Mouse (Mus musculus) embryonic facial prominence, embryonic 13.5 days (tissue): Measurements from ENCODE around the gene Tex21. TPM values are rescaled to one million over a fixed set of nuclear protein-coding genes. Genes with fewer than 3 reads are reported as not detected.

Source experiments
- ATAC-seq: fragments of 200-750 bp; cut with Nextera tagmentation; 2 replicates; pipeline ENCODE4 v1.8.0; 2017; ENCODE audit warnings: low read depth; ENCODE audit not compliant: insufficient number of reproducible peaks, insufficient read depth, low FRiP score, low TSS enrichment
- H3K27ac ChIP-seq: fragments of 300-500 bp; sonication (generic); 2 replicates; pipeline ENCODE4 v1.5.1; 2015; ENCODE audit warnings: moderate library complexity, mild to moderate bottlenecking, inconsistent platforms
- H3K27me3 ChIP-seq: fragments of 300-500 bp; sonication (generic); 2 replicates; pipeline ENCODE4 v1.6.1; 2015; ENCODE audit warnings: mild to moderate bottlenecking, inconsistent platforms
- H3K36me3 ChIP-seq: fragments of 300-500 bp; sonication (generic); 2 replicates; pipeline ENCODE4 v1.6.1; 2015; ENCODE audit warnings: mild to moderate bottlenecking, inconsistent platforms
- H3K4me1 ChIP-seq: fragments of 300-500 bp; sonication (generic); 2 replicates; pipeline ENCODE4 v1.6.1; 2015; ENCODE audit warnings: inconsistent platforms
- H3K4me2 ChIP-seq: fragments of 300-500 bp; sonication (generic); 2 replicates; pipeline ENCODE4 v1.6.1; 2015; ENCODE audit warnings: moderate library complexity, mild to moderate bottlenecking, inconsistent platforms
- H3K4me3 ChIP-seq: fragments of 300-500 bp; sonication (generic); 2 replicates; pipeline ENCODE4 v1.5.1; 2015; ENCODE audit warnings: mild to moderate bottlenecking, inconsistent platforms
- H3K9ac ChIP-seq: fragments of 300-500 bp; sonication (generic); 2 replicates; pipeline ENCODE4 v1.6.1; 2015; ENCODE audit warnings: mild to moderate bottlenecking, inconsistent platforms
- H3K9me3 ChIP-seq: fragments of 300-500 bp; sonication (generic); 2 replicates; pipeline ENCODE4 v1.6.1; 2016; ENCODE audit warnings: inconsistent platforms
- WGBS: fragments of 180-500 bp; shearing (Covaris S2); methylation state at CpG from one replicate; pipeline ENCODE4 v1.1.7; 2015; ENCODE audit warnings: mixed read lengths; 5-methylcytosine and 5-hydroxymethylcytosine counted together
- polyA plus RNA-seq: library from polyadenylated mRNA; unstranded; fragments of >200 nt; fragmentation: Nextera tagmentation; extraction: Ambion mirVana; gene quantifications from 2 replicates; pipeline ENCODE4 v1.2.1, GENCODE M21; 2015

Tex21 gene
- polyA plus RNA-seq, result 0.12 TPM in 1 of 2 replicates, not detected in the other

DNA sequence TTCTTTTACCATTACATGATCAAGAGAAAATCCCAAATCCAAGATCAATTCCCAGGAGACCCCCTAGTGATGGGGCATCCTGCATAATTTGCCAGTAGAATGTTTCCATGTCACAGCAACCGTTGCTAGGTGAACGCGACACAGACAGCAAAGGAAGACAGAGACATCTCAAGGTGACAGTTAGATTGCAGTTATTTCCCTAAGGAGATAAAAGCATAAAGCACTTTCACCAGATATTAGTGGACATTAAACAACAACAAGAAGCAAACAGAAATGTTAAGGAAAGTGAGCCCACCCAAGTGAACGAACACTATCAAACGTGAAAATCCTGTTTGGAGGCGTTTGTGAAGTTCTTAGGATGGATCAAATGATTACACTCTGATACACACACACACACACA lies at the start of gene Tex21:
TSS of gene Tex21 (minus strand) at position 101 of the 400 bp plus-strand sequence.
- Histone ChIP-seq H3K9me3 (no peaks in the 10 kb centered on the region), H3K4me3 (no peak within 1 kb of the TSS), H3K4me1 (no peaks in the 10 kb centered on the region), H3K9ac (no peak within 1 kb of the TSS), H3K27me3 (no peaks in the 10 kb centered on the region), H3K27ac (no peak within 1 kb of the TSS), H3K4me2 (no peak within 1 kb of the TSS), H3K36me3 (no peaks in the 10 kb centered on the region)
- no peak for ATAC-seq
- WGBS, result 80% methylated on average over 6 of the region's 6 CpGs

DNA sequence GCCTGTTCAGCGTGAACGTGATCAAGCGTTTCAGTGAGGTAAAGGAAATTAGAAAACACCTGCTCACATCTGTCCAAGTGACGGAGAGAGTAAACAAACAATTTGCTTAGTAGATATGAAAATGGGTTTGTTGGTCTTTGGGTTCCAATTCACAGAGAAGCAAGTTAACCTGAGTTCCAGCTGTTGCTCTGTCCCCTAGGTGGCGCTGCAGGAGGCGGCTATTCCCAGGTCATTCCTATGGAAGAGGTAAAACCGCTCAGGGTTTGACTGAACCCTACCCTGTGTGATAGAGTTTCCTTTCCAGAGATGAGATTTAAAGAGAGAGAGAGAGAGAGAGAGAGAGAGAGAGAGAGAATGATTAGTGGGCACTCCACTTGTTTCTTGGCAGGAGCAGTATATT lies 46.6 kb upstream of the Tex21 start:
- H3K27ac ChIP-seq, result no peak overlapping the region
- H3K4me2 ChIP-seq, result no peak overlapping the region
- H3K9ac ChIP-seq, result no peak overlapping the region
- no peaks in the 10 kb centered on the region for H3K9me3 ChIP-seq
- H3K4me1 ChIP-seq, result no peaks in the 10 kb centered on the region
- ATAC-seq, result no peak
- H3K36me3 ChIP-seq, result peaks cover 87% of the 10 kb centered on the region
- no peak overlapping the region for H3K4me3 ChIP-seq
- H3K27me3 ChIP-seq, result no peaks in the 10 kb centered on the region
- WGBS, result 58% methylated on average over 7 of the region's 7 CpGs

DNA sequence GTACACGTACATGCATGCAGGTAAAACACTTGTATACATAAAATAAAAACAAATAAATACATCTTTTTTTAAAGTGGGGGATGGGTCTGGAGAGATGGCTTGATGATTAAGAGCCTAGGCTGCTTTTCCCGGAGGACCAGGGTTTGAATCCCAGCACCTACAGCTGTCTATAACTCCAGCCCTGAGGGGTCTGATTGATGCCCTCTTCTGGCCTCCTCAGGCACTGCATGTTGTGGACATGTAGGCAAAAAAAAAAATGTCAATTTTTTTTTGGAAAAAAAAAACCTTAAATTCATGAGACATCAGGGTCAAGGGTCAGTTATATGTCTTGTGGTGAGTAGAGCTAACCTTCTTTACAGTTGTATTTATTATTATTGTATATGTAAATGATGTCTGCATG lies 43.7 kb upstream of the Tex21 start:
- 94% methylated on average over 2 of the region's 2 CpGs for WGBS
- Histone ChIP-seq H3K36me3 (peaks cover 83% of the 10 kb centered on the region), H3K4me3 (no peak overlapping the region), H3K27me3 (no peaks in the 10 kb centered on the region), H3K9ac (no peak overlapping the region), H3K4me2 (no peak overlapping the region), H3K4me1 (no peaks in the 10 kb centered on the region), H3K9me3 (no peaks in the 10 kb centered on the region), H3K27ac (no peak overlapping the region)
- ATAC-seq, result no peak

DNA sequence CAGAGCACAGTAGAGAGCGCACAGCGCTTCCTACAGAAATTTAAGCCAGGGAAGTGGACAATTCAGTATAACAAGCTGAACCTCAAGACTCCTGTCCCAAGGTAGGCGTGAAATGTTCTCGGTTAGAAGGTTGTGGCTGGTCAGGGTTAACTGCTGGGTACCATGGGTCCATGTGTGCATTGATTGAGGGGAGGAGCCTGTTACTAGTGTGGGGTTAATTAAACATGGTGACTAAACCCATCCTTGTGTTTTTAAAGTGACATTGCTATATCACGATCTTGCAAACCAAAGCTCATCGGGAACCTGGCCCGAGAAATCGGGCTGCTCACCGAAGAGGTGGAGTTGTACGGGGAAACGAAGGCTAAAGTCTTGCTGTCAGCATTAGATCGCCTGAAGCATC lies 42.9 kb upstream of the Tex21 start:
- no peaks in the 10 kb centered on the region for H3K9me3 ChIP-seq
- H3K9ac ChIP-seq, result no peak overlapping the region
- H3K36me3 ChIP-seq, result peaks cover 76% of the 10 kb centered on the region
- no peak overlapping the region for H3K27ac ChIP-seq
- WGBS, result 92% methylated on average over 12 of the region's 12 CpGs
- ATAC-seq, result no peak
- H3K4me2 ChIP-seq, result no peak overlapping the region
- H3K27me3 ChIP-seq, result no peaks in the 10 kb centered on the region
- H3K4me3 ChIP-seq, result no peak overlapping the region
- no peaks in the 10 kb centered on the region for H3K4me1 ChIP-seq

DNA sequence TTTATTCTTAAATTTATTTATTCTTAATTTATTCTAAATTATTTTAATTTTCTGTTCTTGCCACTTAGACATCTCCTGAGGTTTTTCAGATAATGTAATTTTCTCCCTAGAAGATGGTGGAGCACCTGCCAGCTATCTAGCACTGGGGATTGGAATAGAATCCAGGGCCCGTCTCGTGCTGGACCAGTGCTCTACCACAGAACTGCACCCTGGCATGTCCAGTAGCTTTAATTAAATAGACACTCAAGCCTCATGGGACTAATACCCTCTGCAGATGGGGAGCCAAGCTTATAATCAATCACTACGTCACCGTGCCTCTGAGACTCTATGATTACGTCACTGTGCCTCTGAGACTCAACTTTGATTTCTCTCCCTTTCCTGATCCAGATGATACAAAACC lies 41.9 kb upstream of the Tex21 start:
- H3K9me3 ChIP-seq, result no peaks in the 10 kb centered on the region
- H3K27ac ChIP-seq, result no peak overlapping the region
- H3K4me1 ChIP-seq, result no peaks in the 10 kb centered on the region
- no peaks in the 10 kb centered on the region for H3K27me3 ChIP-seq
- WGBS, result 94% methylated on average over 5 of the region's 5 CpGs
- peaks cover 76% of the 10 kb centered on the region for H3K36me3 ChIP-seq
- H3K4me3 ChIP-seq, result no peak overlapping the region
- H3K9ac ChIP-seq, result no peak overlapping the region
- ATAC-seq, result no peak
- H3K4me2 ChIP-seq, result no peak overlapping the region

DNA sequence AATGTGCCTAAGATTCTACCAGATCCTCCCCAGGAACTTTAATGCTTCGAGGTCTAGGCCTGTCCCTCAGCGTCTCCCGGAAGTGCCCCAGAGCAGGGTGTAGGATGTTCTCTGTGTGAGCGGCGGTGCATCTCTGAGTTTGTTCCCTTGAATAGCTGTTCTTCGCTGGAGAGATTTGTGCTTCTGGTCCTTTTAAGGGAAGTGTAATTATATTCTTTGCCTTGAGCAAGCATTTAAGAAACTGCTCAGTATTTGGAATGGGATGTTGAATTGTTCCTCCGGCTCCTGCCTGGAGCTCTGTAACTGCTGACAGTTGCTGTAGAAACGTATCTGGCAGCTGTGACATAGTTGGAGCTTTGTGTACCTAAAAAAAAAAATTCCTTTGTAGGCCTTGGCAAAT lies 41.4 kb upstream of the Tex21 start:
- H3K4me1 ChIP-seq, result no peaks in the 10 kb centered on the region
- H3K9me3 ChIP-seq, result no peaks in the 10 kb centered on the region
- H3K9ac ChIP-seq, result no peak overlapping the region
- no peak overlapping the region for H3K4me3 ChIP-seq
- no peak for ATAC-seq
- no peak overlapping the region for H3K27ac ChIP-seq
- H3K4me2 ChIP-seq, result no peak overlapping the region
- WGBS, result 74% methylated on average over 8 of the region's 8 CpGs
- no peaks in the 10 kb centered on the region for H3K27me3 ChIP-seq
- peaks cover 76% of the 10 kb centered on the region for H3K36me3 ChIP-seq

DNA sequence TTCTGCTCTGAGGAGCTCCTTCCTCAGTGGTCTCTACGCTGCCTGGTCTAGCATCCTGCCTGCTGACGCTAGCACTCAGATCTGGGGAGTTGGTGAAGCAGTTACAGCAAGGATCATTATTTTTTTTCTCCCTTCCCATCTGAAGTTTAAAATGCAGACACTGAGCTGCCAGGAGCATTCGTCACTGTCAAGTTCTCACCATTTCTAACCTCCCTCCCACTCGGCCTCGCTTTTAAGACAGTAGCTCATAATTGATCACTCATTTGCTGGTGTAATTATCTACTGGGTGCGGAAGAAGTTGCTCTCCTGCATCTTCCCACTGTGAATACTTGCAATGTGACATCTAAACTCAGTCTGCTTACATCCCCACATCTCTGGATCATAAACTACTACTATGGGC lies 38.9 kb upstream of the Tex21 start:
- Histone ChIP-seq H3K27me3 (no peaks in the 10 kb centered on the region), H3K9ac (0 out of 2 replicates have a peak overlapping the region, but pooled peaks have one; percentile 11), H3K36me3 (peaks cover 70% of the 10 kb centered on the region), H3K4me3 (no peak overlapping the region), H3K27ac (no peak overlapping the region), H3K4me2 (no peak overlapping the region), H3K4me1 (no peaks in the 10 kb centered on the region; the same call in 1 of the 2 replicates), H3K9me3 (no peaks in the 10 kb centered on the region)
- 88% methylated on average over 6 of the region's 6 CpGs for WGBS
- no peak for ATAC-seq

DNA sequence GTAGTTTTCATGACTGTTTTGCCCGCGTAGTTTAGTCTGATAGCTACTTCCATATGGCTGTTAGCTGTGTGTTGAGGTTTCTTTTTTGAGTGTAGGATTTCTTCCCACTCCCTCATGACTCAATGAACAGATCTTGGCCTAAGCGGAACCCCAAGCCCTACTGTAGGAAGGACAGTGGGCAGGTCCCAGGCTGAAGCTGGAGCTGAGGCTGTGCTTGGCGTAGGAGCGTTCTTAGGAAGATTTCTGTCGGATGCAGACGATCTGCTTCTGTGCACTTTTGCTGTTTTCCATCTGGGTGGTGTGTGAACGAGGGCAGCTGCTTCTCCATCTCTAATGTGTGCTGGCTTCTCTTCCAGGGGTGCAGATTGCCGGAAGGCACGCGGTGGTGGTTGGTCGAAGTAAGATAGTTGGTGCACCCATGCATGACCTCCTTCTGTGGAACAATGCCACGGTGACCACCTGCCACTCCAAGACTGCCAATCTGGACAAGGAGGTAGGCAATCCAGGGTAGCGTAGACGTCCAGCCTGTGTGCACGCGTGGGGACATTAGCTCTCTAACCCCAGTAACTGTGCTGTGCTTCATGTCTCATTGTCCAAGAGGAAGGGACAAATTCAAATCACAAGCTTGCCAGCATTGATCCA lies 36.1 kb upstream of the Tex21 start:
- WGBS, result 90% methylated on average over 17 of the region's 17 CpGs
- Histone ChIP-seq H3K27me3 (no peaks in the 10 kb centered on the region), H3K36me3 (peaks cover 68% of the 10 kb centered on the region)

DNA sequence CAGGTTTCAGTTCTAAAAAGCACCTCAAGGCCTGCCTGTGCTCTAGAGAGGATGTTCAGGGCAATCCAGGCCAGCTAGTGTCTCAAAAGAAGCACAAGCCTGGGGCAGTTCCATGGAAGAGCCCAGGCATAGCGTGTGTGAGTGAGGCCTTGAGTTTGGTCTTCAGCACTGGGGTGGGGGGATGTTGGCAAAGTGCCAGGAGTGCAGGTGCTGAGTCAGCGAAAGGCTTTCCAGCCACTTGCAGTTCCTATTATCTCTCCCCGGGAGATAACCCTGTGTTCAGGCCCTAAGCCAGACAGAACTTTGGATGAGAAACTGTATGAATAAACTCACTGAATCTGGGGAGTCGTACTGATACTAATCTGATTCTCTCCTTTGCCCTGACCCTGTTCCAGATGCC lies 35.6 kb upstream of the Tex21 start:
- H3K27ac ChIP-seq, result no peak overlapping the region
- ATAC-seq, result no peak
- H3K9me3 ChIP-seq, result no peaks in the 10 kb centered on the region
- H3K4me2 ChIP-seq, result no peak overlapping the region
- WGBS, result 57% methylated on average over 4 of the region's 4 CpGs
- H3K4me3 ChIP-seq, result no peak overlapping the region
- no peak overlapping the region for H3K9ac ChIP-seq
- H3K36me3 ChIP-seq, result peaks cover 68% of the 10 kb centered on the region
- H3K27me3 ChIP-seq, result no peaks in the 10 kb centered on the region
- no peaks in the 10 kb centered on the region; the same call in 1 of the 2 replicates for H3K4me1 ChIP-seq

More for the DNA sequence above, 36.1 kb upstream of the Tex21 start:
- no peak overlapping the region for H3K9ac ChIP-seq
- H3K9me3 ChIP-seq, result no peaks in the 10 kb centered on the region
- H3K4me1 ChIP-seq, result no peaks in the 10 kb centered on the region; the same call in 1 of the 2 replicates
- H3K4me2 ChIP-seq, result no peak overlapping the region
- H3K27ac ChIP-seq, result no peak overlapping the region
- no peak for ATAC-seq
- no peak overlapping the region for H3K4me3 ChIP-seq

DNA sequence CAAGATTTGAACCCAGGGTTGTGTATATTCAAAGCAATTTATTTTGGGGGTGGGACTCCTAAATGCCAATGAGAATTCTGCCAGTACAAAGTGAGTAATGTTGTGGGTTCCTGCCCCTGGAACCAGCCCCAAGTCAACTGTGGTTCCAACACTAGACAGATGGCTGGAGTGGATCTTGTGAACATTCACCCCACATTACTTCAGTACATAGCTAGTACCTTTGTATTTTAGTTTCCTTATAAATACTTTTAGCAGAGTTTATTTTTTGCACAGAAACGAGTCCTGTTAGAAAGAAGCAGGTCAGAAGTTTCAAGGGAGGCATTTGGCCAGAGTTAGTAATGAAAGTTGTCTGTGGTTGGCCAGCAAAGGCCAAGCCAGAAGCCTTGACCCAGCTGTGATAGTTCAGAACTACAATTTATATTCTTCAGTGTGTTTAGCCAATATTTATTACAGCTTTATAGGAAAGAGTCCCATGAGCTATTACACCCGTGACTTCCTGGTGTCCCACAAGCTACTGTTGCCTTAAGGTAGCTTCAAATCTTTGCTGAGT lies 34.6 kb upstream of the Tex21 start:
- 91% methylated on average over 2 of the region's 2 CpGs for WGBS
- Histone ChIP-seq H3K36me3 (peaks cover 66% of the 10 kb centered on the region), H3K4me1 (no peaks in the 10 kb centered on the region; the same call in 1 of the 2 replicates), H3K4me2 (no peak overlapping the region), H3K9me3 (no peaks in the 10 kb centered on the region), H3K9ac (no peak overlapping the region), H3K27ac (no peak overlapping the region), H3K4me3 (no peak overlapping the region), H3K27me3 (no peaks in the 10 kb centered on the region)
- no peak for ATAC-seq

DNA sequence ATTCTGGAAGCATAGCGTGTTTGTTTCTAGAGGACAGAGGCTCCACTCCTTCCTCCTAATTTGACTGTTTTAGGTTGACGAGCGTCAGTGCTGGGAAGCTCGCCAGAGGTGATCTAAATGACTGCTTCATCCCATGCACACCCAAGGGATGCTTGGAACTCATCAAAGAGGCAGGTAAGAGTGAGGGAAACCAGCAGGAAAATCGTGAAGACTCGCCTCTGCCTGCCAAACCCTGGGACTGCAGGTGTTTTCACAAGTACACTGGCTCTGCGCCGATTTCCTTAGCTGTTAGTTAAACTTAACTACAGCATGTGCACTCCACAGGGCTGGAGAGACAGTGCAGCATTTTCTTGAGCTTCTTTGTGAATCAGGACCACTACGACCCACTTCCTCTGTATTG lies 34.0 kb upstream of the Tex21 start:
- no peak overlapping the region for H3K4me3 ChIP-seq
- H3K9ac ChIP-seq, result no peak overlapping the region
- H3K36me3 ChIP-seq, result peaks cover 65% of the 10 kb centered on the region
- WGBS, result 88% methylated on average over 9 of the region's 9 CpGs
- ATAC-seq, result no peak
- no peaks in the 10 kb centered on the region for H3K27me3 ChIP-seq
- no peaks in the 10 kb centered on the region for H3K9me3 ChIP-seq
- H3K27ac ChIP-seq, result no peak overlapping the region
- H3K4me1 ChIP-seq, result no peaks in the 10 kb centered on the region; the same call in 1 of the 2 replicates
- no peak overlapping the region for H3K4me2 ChIP-seq

DNA sequence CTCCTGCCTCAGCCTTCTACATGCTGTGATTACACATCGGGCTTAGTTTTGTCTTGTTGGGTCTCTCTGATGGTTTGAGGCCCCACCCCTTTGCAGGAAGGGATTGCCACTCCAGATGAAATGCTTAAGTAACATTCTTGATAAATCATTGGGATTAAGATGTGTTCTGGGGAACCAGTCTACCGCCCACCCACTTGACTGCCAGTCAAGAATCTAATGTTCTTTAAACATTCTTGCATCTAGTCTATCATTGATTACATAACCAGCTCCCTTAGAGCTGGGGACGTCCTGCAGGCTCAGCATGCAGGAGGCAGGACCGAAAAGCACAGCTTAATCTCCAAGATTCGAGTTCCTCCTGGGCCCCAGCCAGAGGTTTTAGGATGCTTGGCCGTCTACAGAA lies 31.7 kb upstream of the Tex21 start:
- Histone ChIP-seq H3K4me3 (no peak overlapping the region), H3K27ac (no peak overlapping the region), H3K36me3 (peaks cover 54% of the 10 kb centered on the region), H3K4me2 (no peak overlapping the region), H3K9me3 (no peaks in the 10 kb centered on the region), H3K27me3 (no peaks in the 10 kb centered on the region), H3K9ac (no peak overlapping the region), H3K4me1 (no peaks in the 10 kb centered on the region; the same call in 1 of the 2 replicates)
- WGBS, result 78% methylated on average over 6 of the region's 6 CpGs
- ATAC-seq, result no peak
